ENCODE assay signal across 32 mouse cellular contexts in genomic region chr2:154813426-154813825, GRCm38 (mm10). TPM values are rescaled to one million over a fixed set of nuclear protein-coding genes. Genes with fewer than 3 reads are reported as not detected.
"Had no signal": no experiment of that assay in that cellular context is flagged by ENCODE, and none has a peak within 500 bp of the region (broad histone marks: within the 10 kb centered on the region; RNA-seq: fewer than 3 reads in every experiment).

No protein-coding gene starts in this region.

- H3K9me3 ChIP-seq: embryonic facial prominence, embryonic 10.5 days; embryonic facial prominence, embryonic 12.5 days; embryonic facial prominence, embryonic 13.5 days; embryonic facial prominence, embryonic 15.5 days; forebrain, embryonic 10.5 days; forebrain, embryonic 12.5 days; forebrain, embryonic 13.5 days; forebrain, embryonic 15.5 days; heart, embryonic 10.5 days had no signal

- DNase-seq: cerebellum, postnatal 10 days; cerebellum, postnatal 14 days; cerebellum, postnatal 25 days; cerebellum, postnatal 36 days; embryo, embryonic 11 days; forebrain, postnatal 0 days; gastrocnemius, adult 2 months; gastrocnemius, postnatal 10 days; gastrocnemius, postnatal 14 days; gastrocnemius, postnatal 25 days; gastrocnemius, postnatal 36 days; heart, adult 11 months; heart, adult 18-20 months; heart, adult 2 months had no signal

- H3K27me3 ChIP-seq: embryonic facial prominence, embryonic 12.5 days; embryonic facial prominence, embryonic 13.5 days; embryonic facial prominence, embryonic 15.5 days; forebrain, embryonic 12.5 days; forebrain, embryonic 13.5 days; forebrain, embryonic 15.5 days had no signal

- H3K27ac ChIP-seq: embryonic facial prominence, embryonic 10.5 days; embryonic facial prominence, embryonic 12.5 days; embryonic facial prominence, embryonic 13.5 days; embryonic facial prominence, embryonic 15.5 days; forebrain, embryonic 10.5 days; forebrain, embryonic 12.5 days; forebrain, embryonic 13.5 days; forebrain, embryonic 15.5 days; gastrocnemius, adult 2 months; heart, adult 2 months; heart, embryonic 10.5 days had no signal

- H3K9ac ChIP-seq: embryonic facial prominence, embryonic 12.5 days; embryonic facial prominence, embryonic 13.5 days; embryonic facial prominence, embryonic 15.5 days; forebrain, embryonic 12.5 days; forebrain, embryonic 13.5 days; forebrain, embryonic 15.5 days; forebrain, postnatal 0 days had no signal

- ATAC-seq: forebrain, embryonic 13.5 days; forebrain, embryonic 14.5 days; forebrain, embryonic 15.5 days; forebrain, embryonic 16.5 days; forebrain, postnatal 0 days had no signal

- H3K4me3 ChIP-seq: embryonic facial prominence, embryonic 10.5 days; embryonic facial prominence, embryonic 12.5 days; embryonic facial prominence, embryonic 13.5 days; embryonic facial prominence, embryonic 15.5 days; erythroblast, embryonic 14.5 days; forebrain, embryonic 10.5 days; forebrain, embryonic 12.5 days; forebrain, embryonic 13.5 days; forebrain, embryonic 15.5 days; gastrocnemius, adult 2 months; heart, adult 2 months; heart, embryonic 10.5 days had no signal

- H3K36me3 ChIP-seq: embryonic facial prominence, embryonic 10.5 days; embryonic facial prominence, embryonic 12.5 days; embryonic facial prominence, embryonic 13.5 days; embryonic facial prominence, embryonic 15.5 days; forebrain, embryonic 12.5 days; forebrain, embryonic 15.5 days; heart, embryonic 10.5 days had no signal

- H3K4me2 ChIP-seq: embryonic facial prominence, embryonic 12.5 days; embryonic facial prominence, embryonic 13.5 days; embryonic facial prominence, embryonic 15.5 days; forebrain, embryonic 12.5 days; forebrain, embryonic 13.5 days; forebrain, embryonic 15.5 days had no signal

RNA-seq across cellular contexts. Expression of gene a, which starts 22.2 kb away (rescaled TPM):
- polyA plus RNA-seq: erythroblast, embryonic 14.5 days; heart, adult 2 months had no signal

RNA-seq across cellular contexts. Expression of gene Gm14214, which starts 43.6 kb away (rescaled TPM):
- polyA plus RNA-seq: cortical plate, adult 2 months; embryonic facial prominence, embryonic 10.5 days; embryonic facial prominence, embryonic 11.5 days; embryonic facial prominence, embryonic 12.5 days; embryonic facial prominence, embryonic 13.5 days; embryonic facial prominence, embryonic 14.5 days; embryonic facial prominence, embryonic 15.5 days; erythroblast, embryonic 14.5 days; forebrain, embryonic 10.5 days; forebrain, embryonic 11.5 days; forebrain, embryonic 12.5 days; forebrain, embryonic 13.5 days; forebrain, embryonic 14.5 days; forebrain, embryonic 15.5 days; forebrain, embryonic 16.5 days; forebrain, postnatal 0 days; frontal cortex, adult 2 months; gonadal fat pad, adult 2 months; heart, adult 2 months; heart, embryonic 10.5 days had no signal
